Mouse (Mus musculus) telencephalon, adult 2 months (tissue): ENCODE data around the gene C1qtnf1.

Experiments used
- DNase-seq: peaks from one replicate; pipeline ENCODE4 v3.0.0-alpha.2; 2011; ENCODE audit warnings: low read depth, low spot score

Gene C1qtnf1

DNA sequence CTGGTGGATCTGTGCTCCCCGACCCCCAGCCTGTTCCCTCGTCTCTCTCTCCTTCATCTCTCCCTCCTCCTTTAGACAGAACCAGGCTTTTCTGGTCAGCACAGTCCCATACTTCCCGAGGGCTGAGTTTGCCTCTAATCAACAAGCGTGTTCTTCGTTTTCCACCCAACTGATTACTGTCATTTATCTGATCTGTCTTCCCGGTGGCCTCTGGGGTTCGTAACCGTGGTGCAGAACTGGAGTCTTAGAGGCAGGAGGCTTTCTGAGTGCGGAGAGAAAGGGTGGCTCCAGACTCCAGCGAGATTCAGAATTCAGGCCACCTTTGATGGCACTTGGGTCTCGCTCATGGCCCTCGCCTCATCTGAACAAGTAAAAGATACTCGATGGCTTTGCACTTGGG is 6.1 kb downstream of the C1qtnf1 start:
- no peak for DNase-seq

DNA sequence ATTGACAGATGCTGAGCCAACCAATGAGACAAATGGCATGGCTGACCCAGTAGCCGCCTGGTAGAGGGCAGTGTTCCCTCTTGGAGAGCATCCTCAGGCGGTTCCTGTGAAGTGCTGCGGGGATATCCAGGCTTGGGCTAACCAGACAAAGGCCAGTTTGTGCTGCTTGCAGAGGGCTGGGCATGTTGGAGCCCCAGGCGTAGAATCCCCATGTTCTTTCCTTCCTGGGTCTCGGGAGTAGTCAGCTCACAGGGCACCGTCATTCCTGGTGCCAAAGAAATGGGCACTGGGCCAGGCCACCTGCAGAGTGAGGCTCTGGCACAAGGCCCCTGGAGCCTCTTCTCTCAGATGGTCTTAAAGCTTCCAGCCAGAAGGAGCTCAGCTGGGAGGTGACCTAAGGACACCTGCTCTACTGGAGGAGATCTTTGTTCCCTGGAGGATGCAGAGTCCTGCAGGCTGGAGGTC is 8.5 kb downstream of the C1qtnf1 start:
- no peak for DNase-seq

DNA sequence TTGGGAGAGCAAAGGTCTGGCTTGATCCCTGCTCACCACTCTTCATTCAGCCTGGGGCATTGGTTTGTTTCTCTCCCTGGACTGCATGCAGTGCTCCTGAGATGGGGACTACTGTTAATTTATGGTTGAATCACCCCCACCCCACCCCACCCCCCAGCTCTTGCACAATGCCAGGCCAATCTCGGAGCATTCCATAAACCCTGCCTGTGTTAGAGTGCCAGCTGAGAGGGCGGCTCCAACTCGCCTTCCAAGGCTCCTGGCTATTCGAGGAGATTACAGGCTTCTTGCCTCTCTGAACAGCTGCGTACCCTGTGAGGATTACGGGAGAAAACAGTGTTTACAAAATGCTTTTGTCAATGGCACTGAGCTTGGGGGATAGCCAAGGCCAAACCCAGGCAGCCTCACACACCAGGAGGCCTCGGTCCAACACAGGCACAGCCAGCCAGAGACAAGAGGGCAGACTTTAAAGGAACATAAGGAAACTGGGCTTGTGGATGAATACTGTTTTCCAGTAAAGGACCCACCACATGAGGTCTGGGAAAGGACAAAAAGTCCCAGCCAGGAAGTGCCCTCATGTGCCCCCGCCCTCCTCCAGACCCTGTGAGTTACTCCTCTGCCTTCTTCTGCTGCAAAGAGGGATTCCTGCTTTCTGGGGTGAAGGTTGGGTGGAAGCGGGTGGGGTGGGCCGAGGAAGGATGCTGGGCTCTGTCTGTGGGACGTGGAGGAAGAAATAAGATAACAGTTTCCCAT is 10.8 kb downstream of the C1qtnf1 start:
- no peak for DNase-seq

DNA sequence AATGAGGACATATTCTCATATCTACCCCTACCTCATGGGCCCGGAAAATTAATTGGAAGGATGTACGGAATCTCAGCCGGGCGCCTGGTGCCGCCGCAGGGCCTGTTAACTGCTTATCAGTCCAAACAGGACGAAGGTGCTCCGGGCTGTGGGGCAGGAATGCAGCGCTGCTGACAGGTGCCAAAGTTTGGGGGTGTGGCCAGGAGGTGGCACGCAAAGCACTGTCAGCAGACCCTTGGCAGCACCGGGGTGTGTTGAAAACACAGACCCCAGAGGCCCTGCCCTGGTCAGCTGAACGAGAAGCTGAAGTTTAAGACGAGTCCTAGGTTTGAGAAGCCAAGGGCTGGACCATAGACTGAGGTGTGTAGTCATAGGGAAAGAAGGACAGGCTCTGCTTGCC is 14.7 kb downstream of the C1qtnf1 start:
- DNase-seq = no peak

DNA sequence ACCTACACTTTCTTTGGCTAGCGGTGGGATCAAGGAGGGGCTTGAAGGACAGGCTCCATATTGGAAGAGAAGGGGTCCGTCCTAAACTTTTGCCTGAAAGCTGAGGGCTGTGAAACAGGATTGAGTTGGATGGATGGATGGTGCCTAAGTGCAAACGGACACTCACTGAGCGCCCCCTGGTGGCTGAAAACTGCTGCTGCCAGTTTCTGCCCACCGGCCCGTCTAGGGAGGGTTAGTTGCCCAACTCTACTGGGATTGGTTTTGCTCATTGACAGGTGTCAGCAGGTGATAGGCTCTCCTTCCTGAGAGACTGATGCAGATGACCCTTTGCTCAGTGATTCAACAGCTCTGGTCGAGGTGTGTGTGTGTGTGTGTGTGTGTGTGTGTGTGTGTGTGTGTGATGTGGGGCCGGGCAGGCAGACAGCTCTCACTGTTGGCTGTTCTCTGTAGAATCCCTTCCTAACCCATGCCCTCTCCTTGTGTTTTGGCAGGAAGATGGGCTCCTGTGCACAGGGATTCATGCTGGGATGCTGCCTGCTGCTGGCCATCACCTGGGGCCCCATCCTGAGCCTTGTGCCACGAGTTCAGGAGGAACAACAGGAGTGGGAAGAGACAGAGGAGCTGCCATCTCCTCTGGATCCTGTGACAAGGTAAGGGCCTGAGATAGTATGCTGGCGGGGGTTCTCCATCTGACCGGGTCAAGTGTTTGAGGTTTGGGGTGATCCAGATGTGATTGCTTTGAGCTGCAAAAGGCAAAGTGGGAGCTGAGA is 15.4 kb downstream of the C1qtnf1 start:
- DNase-seq = no peak

DNA sequence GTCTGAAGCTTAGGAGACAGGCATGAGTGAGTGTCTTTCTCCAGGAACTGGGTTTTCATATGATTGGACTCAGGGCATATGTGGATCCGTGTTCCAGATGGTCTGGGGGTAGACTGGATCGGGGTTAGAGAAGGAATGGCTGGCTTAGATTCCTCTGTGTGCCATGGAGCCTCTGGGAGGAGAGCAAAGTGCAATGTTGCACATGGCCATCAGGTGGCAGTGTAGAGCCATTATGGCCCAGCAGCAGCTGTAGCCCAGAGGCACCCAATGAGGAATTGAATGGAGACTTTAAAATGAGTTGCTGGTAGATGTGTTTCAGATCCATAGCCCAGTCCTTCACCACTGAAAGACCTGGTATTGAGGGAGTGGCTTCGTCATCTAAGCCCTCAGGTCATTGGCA is 17.8 kb downstream of the C1qtnf1 start:
- DNase-seq = no peak

DNA sequence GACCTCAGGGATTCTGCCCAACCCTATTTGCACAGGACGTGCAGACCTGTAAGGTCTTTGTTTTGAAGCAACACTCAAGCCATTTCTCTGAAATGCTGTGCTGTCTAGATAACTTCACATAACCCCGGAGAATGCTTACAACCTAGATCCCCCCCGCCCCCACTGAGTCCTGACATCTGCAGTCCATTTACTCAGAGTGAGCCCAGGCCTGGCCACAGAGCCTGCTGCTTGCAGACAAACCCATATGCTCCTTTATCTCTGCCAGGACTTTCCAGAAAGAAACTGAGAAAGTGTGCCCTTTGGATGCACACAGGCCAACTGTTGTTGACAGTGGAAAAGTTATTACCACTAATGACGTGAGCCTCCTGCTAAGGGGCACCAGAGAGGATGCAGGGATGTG is 19.3 kb downstream of the C1qtnf1 start:
- DNase-seq = no peak

DNA sequence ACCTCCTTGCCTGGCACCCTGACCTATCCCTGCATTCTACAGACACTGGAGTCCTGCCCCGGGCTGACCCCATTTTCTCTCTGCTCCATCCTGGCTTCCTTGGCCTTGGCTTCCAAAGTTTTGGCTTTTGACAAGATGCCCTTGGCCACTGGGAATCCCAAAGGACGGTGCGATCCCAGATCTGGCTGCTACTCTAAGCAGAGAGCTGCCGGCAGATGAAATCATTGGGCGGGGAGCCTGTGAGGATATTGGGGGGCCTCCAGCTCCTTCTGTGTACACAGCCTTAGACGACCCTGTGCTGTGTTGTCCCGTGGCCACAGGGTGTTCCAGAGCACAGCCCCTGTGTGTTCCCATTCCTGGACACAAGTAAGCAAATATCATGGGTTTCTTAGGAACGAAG is 20.4 kb downstream of the C1qtnf1 start:
- DNase-seq = no peak

DNA sequence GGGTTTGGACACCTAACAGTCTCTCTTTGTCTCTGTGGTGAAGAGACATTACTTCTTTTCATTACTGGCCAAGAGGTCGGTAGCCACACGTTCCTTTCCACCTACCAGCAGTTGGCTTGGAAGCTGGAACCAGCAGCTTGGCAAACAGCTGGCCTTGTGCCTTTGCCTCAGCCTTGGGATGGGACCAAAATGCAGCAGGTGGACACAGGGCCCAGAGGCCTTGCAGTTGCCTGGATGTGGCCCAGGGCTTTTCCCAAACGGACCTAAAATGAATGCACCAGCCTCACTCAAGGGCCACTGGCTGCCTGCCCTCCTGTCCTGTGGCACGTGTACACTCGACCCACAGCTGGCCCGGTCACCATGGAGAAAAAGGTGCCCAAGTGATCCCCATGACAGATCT is 23.2 kb downstream of the C1qtnf1 start:
- DNase-seq = no peak

DNA sequence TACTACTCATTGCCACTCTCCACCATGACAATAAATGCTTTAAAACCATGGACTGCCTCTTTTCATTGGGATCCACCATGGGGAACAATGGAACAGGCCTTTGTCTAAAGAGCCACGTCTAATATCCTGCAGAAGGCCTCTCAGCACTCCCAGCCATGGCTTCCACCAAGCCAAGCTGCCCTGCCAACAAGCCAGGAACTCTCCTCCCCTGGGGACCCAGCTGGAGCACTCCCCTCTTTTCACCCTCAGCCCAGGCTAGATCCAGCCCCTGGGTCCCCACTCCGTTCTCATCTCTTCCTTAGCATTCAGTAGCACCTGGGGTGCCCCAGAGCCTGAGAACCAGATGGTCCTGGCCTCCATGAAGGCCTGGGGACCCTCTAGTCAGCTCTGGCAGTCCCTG is 25.0 kb downstream of the C1qtnf1 start:
- no peak for DNase-seq

DNA sequence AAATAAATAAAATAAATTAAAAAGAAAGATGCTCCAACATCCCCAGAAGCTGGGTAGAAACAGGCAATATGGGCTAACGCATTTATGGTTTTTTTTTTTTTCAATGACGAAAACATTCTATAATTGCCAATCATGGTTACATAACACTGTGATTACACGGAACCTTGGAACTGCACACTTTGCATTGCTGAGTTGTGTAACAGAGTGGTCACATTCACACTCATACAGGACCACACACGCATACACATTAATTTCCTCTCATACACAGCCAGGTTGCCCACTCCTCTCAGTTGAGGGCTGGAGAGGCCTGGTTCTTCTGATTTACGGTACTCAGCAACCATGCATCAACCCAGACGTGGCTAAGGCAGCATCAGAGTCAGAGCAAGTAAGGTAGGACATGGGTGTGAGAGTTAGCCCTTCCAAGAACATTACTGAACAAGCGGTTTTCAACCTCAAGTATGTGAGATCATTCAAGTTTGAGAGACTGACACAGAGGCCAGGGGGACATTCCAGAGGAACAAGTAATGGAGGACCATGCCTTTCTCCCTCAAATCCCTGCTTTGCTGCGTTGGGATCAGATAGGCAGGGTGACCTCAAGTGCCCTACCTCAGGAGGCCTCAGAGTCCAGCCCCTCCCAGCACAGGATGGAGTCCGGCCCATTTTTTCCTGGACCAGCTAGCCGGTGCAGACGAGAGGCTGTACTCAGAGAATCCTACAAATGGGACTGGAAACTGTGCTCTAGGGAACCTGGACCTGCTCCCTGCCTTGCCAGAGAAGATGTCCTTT is 26.1 kb downstream of the C1qtnf1 start:
- no peak for DNase-seq

DNA sequence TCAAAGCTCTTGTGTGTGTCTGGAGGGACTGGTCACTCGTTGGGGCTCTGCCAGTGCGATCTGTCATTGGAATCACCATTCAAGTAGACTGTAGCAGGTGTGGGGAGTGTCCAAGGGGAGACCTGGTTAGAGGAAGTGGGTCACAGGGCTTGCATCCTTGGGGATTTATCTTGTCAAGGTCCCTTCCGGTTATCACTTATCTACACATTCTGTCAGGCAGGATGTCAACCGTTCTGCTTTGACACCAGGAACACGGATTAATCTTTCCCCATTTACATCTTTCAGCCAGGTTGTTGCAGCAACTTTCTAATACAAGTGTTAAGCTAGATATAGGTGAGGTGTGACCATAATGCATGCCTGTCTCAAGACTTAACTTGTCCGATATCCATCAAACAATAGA is 27.8 kb downstream of the C1qtnf1 start:
- DNase-seq = no peak

DNA sequence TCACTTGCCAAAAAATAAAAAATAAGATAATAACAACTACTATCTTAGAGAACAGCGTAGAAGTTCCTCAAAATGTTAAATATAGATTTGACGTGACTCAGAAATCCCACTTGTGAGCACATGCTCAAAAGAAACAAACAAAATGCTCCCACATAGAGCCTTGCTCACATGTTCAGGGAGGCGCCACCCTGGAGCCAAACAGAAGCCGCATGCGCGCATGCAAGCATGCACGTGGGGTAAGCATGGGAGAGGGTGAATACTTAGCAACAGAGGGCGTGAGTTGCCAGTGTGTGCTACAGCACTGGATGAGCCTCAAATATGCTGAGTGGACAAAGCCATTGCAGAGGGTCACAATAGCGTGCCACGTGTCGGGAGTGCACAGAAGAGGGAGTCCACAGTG is 28.9 kb downstream of the C1qtnf1 start:
- peak; percentile 75 for DNase-seq

DNA sequence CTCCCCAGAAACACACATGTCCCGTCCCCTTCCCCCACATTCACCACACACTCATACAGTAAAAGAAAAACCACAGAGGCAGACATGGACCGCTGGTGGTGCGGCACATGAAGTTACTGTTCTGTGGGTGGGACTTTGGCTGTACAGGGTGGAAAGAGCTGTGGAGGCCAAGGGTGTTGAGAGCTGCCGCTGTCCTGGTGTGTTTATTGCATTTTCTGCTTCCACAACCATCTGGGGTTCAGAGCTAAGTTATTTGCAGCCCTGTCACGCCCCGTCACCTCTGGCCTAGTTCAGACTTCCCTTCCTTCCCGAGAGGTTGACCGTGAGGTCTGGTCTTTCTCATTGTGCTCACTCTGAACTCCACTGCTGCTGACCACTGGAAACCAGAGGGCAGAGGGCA is 31.0 kb downstream of the C1qtnf1 start:
- no peak for DNase-seq

DNA sequence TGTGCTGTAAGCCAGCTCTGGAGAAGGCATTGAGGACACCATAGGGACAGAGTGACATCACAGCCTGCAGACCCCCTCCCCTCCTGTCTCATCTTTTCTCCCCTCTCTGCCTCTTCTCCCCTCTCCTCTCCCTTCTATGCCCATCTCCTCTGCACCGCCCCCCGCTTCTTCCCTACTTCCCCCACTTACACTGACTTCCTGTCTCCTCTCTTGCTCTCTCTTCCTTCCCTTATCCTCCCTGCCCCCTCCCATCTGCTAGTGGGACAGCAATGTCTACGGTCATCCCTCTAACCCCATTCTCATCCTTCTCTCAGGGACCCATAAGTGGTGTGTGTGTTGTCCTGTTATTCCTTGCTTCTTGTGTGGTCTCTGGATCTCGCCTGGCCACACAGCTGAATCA is 31.5 kb downstream of the C1qtnf1 start:
- no peak for DNase-seq

DNA sequence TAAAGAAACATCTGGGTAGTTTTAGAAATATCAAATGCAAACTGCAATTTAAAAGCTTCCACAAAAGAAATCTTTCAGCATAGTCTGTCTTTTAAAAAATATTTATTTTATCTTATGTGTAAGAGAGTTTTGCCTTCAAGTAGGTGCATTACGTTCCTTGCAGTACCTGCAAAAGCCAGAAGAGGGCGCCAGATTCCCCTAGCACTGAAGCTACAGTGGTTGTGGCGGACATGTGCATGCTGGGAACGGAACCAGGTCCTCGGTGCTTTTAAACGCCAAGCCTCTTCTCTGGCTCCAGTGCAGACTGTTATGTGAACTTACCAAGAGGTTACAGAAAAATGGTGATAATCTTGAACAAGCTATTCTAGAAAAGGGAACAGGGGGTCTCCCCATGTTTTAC is 32.3 kb downstream of the C1qtnf1 start:
- DNase-seq = no peak

DNA sequence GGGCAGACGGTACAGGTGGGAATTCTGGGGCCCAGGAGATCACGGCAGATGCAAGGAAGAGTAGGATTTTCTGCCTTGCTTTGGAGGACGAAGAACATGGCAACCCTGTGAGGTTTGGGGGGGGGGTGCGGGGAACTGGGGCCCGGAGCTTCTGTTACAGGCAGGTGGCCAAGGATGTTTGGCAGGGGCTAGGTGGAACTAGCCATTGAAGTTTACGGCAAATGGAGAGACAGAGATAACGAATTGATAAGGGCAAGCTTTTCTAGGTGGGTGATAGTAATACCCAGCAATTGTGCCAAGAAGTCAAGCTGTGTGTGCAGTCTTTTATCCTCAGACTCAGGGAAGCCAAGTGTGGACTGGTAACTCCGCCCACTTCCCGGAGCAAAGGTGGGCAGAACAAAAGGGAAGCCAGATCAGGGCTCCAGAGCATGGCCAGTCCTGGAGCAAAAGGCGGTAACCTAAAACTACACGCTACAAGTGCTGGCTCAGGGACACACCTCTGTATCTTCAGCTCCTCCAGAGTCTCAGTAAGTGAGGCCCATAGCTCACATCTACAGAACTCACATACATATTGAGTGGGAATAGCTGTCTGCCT is 39.5 kb downstream of the C1qtnf1 start:
- DNase-seq = no peak

DNA sequence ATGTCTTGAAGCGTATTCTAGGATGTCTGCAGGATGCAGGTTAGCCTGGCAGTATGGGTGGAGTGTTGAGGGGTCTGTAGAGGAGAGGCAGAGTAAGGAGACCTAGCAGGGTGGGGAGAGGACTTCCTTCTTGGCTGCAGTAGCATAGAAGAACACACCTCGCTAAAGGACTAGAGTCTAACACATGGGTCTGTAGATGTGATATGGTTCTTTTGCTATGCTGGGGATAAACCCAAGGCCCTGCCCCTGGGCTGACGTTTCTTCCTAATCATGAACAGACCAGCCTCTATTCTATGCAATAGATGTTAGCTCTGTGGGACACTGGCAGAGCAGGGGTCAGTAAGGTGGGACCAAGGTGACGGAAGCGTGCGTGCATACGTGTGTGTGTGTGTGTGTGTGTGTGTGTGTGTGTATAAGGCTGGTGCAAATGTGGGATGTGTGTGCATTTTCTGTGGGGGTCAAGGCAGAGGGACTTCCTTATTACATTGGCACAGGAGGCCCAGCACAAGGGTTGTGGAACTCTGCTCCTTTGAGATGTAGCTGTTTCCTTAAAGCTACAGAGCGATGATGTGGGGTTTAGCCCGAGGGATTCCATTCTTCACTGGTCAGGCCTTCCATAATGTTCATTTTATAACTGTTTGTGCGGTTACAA is 41.6 kb downstream of the C1qtnf1 start:
- DNase-seq = no peak

DNA sequence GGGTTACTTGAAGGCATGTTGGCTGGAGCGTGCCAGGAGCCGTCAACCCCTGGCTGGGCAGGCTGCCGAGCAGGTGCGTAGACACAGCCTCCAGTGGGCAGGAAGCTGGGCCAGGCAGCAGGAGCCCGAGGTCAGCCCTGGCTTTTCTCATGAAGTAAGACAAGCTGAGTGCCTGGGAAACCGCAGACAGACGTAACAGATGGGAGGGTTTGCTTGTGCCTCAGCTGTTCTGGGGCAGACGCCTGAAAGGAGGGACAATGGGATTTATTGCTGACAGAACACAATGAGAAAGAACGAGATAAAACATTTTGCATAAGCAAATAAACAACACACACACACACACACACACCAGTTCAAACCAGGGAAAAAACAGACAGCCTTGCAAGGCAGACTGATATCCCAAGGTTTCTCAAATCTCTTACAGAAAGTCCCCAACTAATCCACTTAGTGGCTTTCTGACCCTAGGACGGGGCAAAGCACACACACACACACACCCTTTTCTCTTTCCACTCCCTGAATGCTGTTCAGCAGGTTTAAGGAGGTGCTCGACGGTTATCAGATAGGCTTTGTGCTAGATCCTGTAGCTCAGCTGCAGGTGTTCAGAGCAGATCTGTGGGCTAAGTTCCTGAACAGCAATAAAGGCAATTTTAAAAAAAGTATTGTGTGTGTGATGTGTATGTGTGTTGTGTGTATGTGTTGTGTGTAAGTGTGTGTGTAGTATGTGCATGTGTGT is 42.4 kb downstream of the C1qtnf1 start:
- no peak for DNase-seq

DNA sequence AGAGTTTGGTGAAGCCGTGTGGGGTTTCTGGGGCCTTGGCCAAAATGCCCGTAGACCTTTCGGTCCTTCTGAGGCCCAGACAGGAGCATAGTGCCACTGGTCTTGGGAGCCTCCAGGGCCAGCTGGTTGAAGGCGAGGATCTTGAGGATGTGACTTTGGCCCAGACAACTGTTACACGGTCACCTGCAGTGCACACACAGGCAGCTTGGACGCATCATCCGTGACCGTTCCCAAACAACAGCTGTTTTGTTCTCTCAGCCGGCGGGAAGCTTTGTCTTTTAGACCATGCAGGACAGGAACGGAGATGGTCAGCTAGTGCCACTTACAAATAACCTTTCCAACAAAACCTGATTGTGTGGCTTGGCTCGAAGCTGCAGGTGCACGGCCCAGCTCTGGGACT is 43.7 kb downstream of the C1qtnf1 start:
- no peak for DNase-seq

DNA sequence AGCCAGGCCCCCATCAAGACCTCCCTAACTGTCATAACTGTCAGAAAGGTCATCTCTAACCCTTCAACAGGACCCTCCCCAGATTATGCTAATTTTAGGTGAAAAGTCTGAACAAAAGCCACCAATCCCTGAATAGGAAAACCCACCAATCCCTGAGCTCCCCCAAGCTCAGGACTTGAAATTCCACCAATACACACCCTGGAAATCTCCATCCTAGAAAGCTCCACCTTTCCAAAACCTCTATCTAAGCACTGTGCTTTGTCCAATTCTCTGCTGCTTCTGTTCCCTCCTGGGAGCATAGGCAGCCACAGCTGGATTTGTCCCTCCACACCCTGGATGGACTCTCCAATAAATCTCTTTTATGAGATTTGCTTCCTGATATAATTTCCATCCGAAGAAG is 45.2 kb downstream of the C1qtnf1 start:
- no peak for DNase-seq
